Mouse (Mus musculus) cerebellum, adult 2 months (tissue): ENCODE measurements around the gene Cbx7.

Source experiments
- CTCF ChIP-seq: fragments of 200-500 bp; IDR thresholded peaks from 2 replicates; pipeline ENCODE4 v1.5.1; 2011; ENCODE audit warnings: low read depth, mild to moderate bottlenecking, control low read depth, low read length, moderate library complexity, borderline replicate concordance; ENCODE audit not compliant: insufficient read depth
- POLR2A ChIP-seq: fragments of 200-500 bp; IDR thresholded peaks from 2 replicates; pipeline ENCODE4 v1.6.1; 2011; ENCODE audit warnings: low read length, control low read depth, borderline replicate concordance; ENCODE audit not compliant: insufficient read depth

GRCm38 (mm10) chr15:79940932-79941331 is 30.0 kb downstream of the Cbx7 start:
- peak; percentile 88 for TF ChIP-seq CTCF
- no peak for TF ChIP-seq POLR2A
